Mouse (Mus musculus): Measurements from ENCODE around the gene 1110032A03Rik. TPM values are rescaled to one million over a fixed set of nuclear protein-coding genes. Genes with fewer than 3 reads are reported as not detected.

The 1110032A03Rik gene
- total and polyA plus RNA-seq, 3 experiments, result 7.1 to 12.8 TPM; not detected in 1

- H3K79me2 ChIP-seq (ENCODE audit: control insufficient read depth, insufficient read depth, low read length, poor library complexity), result no peaks in the 10 kb centered on the region
- H3K36me3 ChIP-seq (ENCODE audit: control insufficient read depth in 1 of 2, insufficient read depth in 2 of 2, low read length in 2 of 2), result no peaks in the 10 kb centered on the region
- no peak for TF ChIP-seq GATA1 (IDR thresholded peaks at IDR 0.05; ENCODE audit: low read depth, low read length)
- no peak for TF ChIP-seq MAFK (IDR thresholded peaks at IDR 0.05; ENCODE audit: borderline replicate concordance, low read depth, low read length)
- TF ChIP-seq TCF12 (IDR thresholded peaks at IDR 0.05; ENCODE audit: low read depth, low read length), result no peak
- TF ChIP-seq BHLHE40 (IDR thresholded peaks at IDR 0.05; ENCODE audit: borderline replicate concordance, low read depth, low read length), result no peak
- no peak for TF ChIP-seq RAD21 (IDR thresholded peaks at IDR 0.05; ENCODE audit: low read depth, low read length)
- no peak for TF ChIP-seq ETS1 (IDR thresholded peaks at IDR 0.05; ENCODE audit: low read depth, low read length)
- no peak for TF ChIP-seq MAX (IDR thresholded peaks at IDR 0.05; ENCODE audit: low read length)
- no peak for TF ChIP-seq TBP (IDR thresholded peaks at IDR 0.05; ENCODE audit: low read depth, low read length)
- no peak for TF ChIP-seq KAT2A (conservative IDR thresholded peaks at IDR 0.05; ENCODE audit: low read depth, low read length)
- TF ChIP-seq MAZ (IDR thresholded peaks at IDR 0.05; ENCODE audit: low read depth, low read length), result no peak
- TF ChIP-seq EP300 (IDR thresholded peaks at IDR 0.05; ENCODE audit: low read depth in 1 of 2, low read length in 2 of 2), result no peak
- no peak for TF ChIP-seq POLR2AphosphoS2 (IDR thresholded peaks at IDR 0.05; ENCODE audit: low read length)
- peaks cover 1 to 3% of the 10 kb centered on the region in 2 experiments; a peak in 3 of 4 replicates for H3K27me3 ChIP-seq (ENCODE audit: control insufficient read depth in 1 of 2, insufficient read depth in 2 of 2, low read length in 2 of 2)
- DNase-seq (ENCODE audit: low read depth, low spot score), result no peak
- H3K4me3 ChIP-seq (ENCODE audit: control insufficient read depth in 1 of 2, insufficient read depth in 1 of 2, low read depth in 2 of 2, low read length in 2 of 2), result no peak overlapping the region
- no peak overlapping the region for H3K9ac ChIP-seq (ENCODE audit: control insufficient read depth, low read depth, low read length, poor library complexity, severe bottlenecking)
- no peaks in the 10 kb centered on the region for H3K4me1 ChIP-seq (ENCODE audit: control insufficient read depth in 1 of 2, insufficient read depth in 2 of 2, low read length in 2 of 2)
- no peaks in the 10 kb centered on the region for H3K9me3 ChIP-seq (replicated peaks; ENCODE audit: insufficient read depth, low read length)
- no peak overlapping the region for H3K27ac ChIP-seq (ENCODE audit: control insufficient read depth, low read depth, low read length)
Measured at GRCm38 (mm10) chr9:50761520-50762243, 13.6 kb downstream of the 1110032A03Rik start.

- Histone ChIP-seq H3K4me1 (ENCODE audit: control insufficient read depth in 1 of 2, insufficient read depth in 2 of 2, low read length in 2 of 2) (no peaks in the 10 kb centered on the region), H3K9ac (ENCODE audit: control insufficient read depth, low read depth, low read length, poor library complexity, severe bottlenecking) (no peak overlapping the region), H3K36me3 (ENCODE audit: control insufficient read depth in 1 of 2, insufficient read depth in 2 of 2, low read length in 2 of 2) (no peaks in the 10 kb centered on the region), H3K4me3 (ENCODE audit: control insufficient read depth in 1 of 2, insufficient read depth in 1 of 2, low read depth in 2 of 2, low read length in 2 of 2) (no peak overlapping the region), H3K9me3 (replicated peaks; ENCODE audit: insufficient read depth, low read length) (no peaks in the 10 kb centered on the region), H3K27me3 (ENCODE audit: control insufficient read depth in 1 of 2, insufficient read depth in 2 of 2, low read length in 2 of 2) (peaks cover 3 to 5% of the 10 kb centered on the region in 2 experiments), H3K27ac (ENCODE audit: control insufficient read depth, low read depth, low read length) (no peak overlapping the region), H3K79me2 (ENCODE audit: control insufficient read depth, insufficient read depth, low read length, poor library complexity) (no peaks in the 10 kb centered on the region)
- no peak for DNase-seq (ENCODE audit: low read depth, low spot score)
- no peak for TF ChIP-seq POLR2AphosphoS2 (IDR thresholded peaks at IDR 0.05; ENCODE audit: low read length)
- TF ChIP-seq EP300 (IDR thresholded peaks at IDR 0.05; ENCODE audit: low read depth in 1 of 2, low read length in 2 of 2), result no peak
- TF ChIP-seq ELF1 (IDR thresholded peaks at IDR 0.05; ENCODE audit: low read depth, low read length), result no peak
- no peak for TF ChIP-seq GATA1 (IDR thresholded peaks at IDR 0.05; ENCODE audit: low read depth, low read length)
- TF ChIP-seq SIN3A (IDR thresholded peaks at IDR 0.05; ENCODE audit: low read length), result no peak
- no peak for TF ChIP-seq POLR2AphosphoS5 (IDR thresholded peaks at IDR 0.05; ENCODE audit: borderline replicate concordance, low read depth, low read length)
- no peak for TF ChIP-seq RCOR1 (IDR thresholded peaks at IDR 0.05; ENCODE audit: low read depth, low read length)
- TF ChIP-seq ZMIZ1 (IDR thresholded peaks at IDR 0.05; ENCODE audit: low read depth, low read length), result no peak
- no peak for TF ChIP-seq SMC3 (IDR thresholded peaks at IDR 0.05; ENCODE audit: low read depth, low read length)
- TF ChIP-seq CHD2 (IDR thresholded peaks at IDR 0.05; ENCODE audit: low read length), result no peak
- no peak for TF ChIP-seq HCFC1 (IDR thresholded peaks at IDR 0.05; ENCODE audit: low read depth, low read length)
- no peak for TF ChIP-seq ZKSCAN1 (IDR thresholded peaks at IDR 0.05; ENCODE audit: low read depth, low read length)
- TF ChIP-seq MAZ (IDR thresholded peaks at IDR 0.05; ENCODE audit: low read depth, low read length), result no peak
- no peak for TF ChIP-seq CHD1 (IDR thresholded peaks at IDR 0.05; ENCODE audit: low read depth, low read length)
- TF ChIP-seq ZC3H11A (IDR thresholded peaks at IDR 0.05; ENCODE audit: low read depth, low read length), result no peak
Measured at GRCm38 (mm10) chr9:50756711-50757110, 18.6 kb downstream of the 1110032A03Rik start.
